Mouse (Mus musculus): ENCODE measurements around the gene Mta3.
"Not testable (repeated sequence)": the region's sequence is repeated elsewhere in the genome, so short reads cannot be mapped to it uniquely, and the experiment has no call there.

Gene Mta3

GRCm38 (mm10) chr17:83708256-83708655 lies 2.3 kb downstream of the Mta3 start:
- no peak for DNase-seq (ENCODE audit: low read depth, low spot score)

- DNase-seq (ENCODE audit: low read depth, low spot score) = no peak
Measured at GRCm38 (mm10) chr17:83708891-83709290, 2.9 kb downstream of the Mta3 start.

- DNase-seq (ENCODE audit: low read depth, low spot score) = not testable (repeated sequence)
Measured at GRCm38 (mm10) chr17:83709517-83709916, 3.6 kb downstream of the Mta3 start.

GRCm38 (mm10) chr17:83710639-83711038 lies 4.7 kb downstream of the Mta3 start:
- no peak for DNase-seq (ENCODE audit: low read depth, low spot score)

GRCm38 (mm10) chr17:83712341-83712740 lies 6.4 kb downstream of the Mta3 start:
- DNase-seq (ENCODE audit: low read depth, low spot score) = no peak

- DNase-seq (ENCODE audit: low read depth, low spot score) = no peak
Measured at GRCm38 (mm10) chr17:83720449-83720848, 14.5 kb downstream of the Mta3 start.

- no peak for DNase-seq (ENCODE audit: low read depth, low spot score)
Measured at GRCm38 (mm10) chr17:83721157-83721556, 15.2 kb downstream of the Mta3 start.

GRCm38 (mm10) chr17:83723064-83723463 lies 17.1 kb downstream of the Mta3 start:
- no peak for DNase-seq (ENCODE audit: low read depth, low spot score)

- DNase-seq (ENCODE audit: low read depth, low spot score) = no peak
Measured at GRCm38 (mm10) chr17:83726496-83726895, 20.5 kb downstream of the Mta3 start.

- no peak for DNase-seq (ENCODE audit: low read depth, low spot score)
Measured at GRCm38 (mm10) chr17:83727707-83728106, 21.7 kb downstream of the Mta3 start.

GRCm38 (mm10) chr17:83729029-83729428 lies 23.1 kb downstream of the Mta3 start:
- DNase-seq (ENCODE audit: low read depth, low spot score) = no peak

GRCm38 (mm10) chr17:83730123-83730522 lies 24.2 kb downstream of the Mta3 start:
- DNase-seq (ENCODE audit: low read depth, low spot score) = no peak

- peak; percentile 39 for DNase-seq (ENCODE audit: low read depth, low spot score)
Measured at GRCm38 (mm10) chr17:83732166-83732629, 26.2 kb downstream of the Mta3 start.

- peak; percentile 27 for DNase-seq (ENCODE audit: low read depth, low spot score)
Measured at GRCm38 (mm10) chr17:83732801-83733200, 26.8 kb downstream of the Mta3 start.

GRCm38 (mm10) chr17:83736701-83737100 lies 30.7 kb downstream of the Mta3 start:
- no peak for DNase-seq (ENCODE audit: low read depth, low spot score)

GRCm38 (mm10) chr17:83737775-83738174 lies 31.8 kb downstream of the Mta3 start:
- no peak for DNase-seq (ENCODE audit: low read depth, low spot score)

GRCm38 (mm10) chr17:83740135-83740676 lies 34.2 kb downstream of the Mta3 start:
- DNase-seq (ENCODE audit: low read depth, low spot score) = no peak

- no peak for DNase-seq (ENCODE audit: low read depth, low spot score)
Measured at GRCm38 (mm10) chr17:83741243-83741642, 35.3 kb downstream of the Mta3 start.

GRCm38 (mm10) chr17:83744231-83744824 lies 38.4 kb downstream of the Mta3 start:
- DNase-seq (ENCODE audit: low read depth, low spot score) = no peak

- no peak for DNase-seq (ENCODE audit: low read depth, low spot score)
Measured at GRCm38 (mm10) chr17:83747405-83748160, 41.6 kb downstream of the Mta3 start.

GRCm38 (mm10) chr17:83750216-83750950 lies 44.4 kb downstream of the Mta3 start:
- no peak for DNase-seq (ENCODE audit: low read depth, low spot score)
